Mouse (Mus musculus) MEL (cell line): ENCODE data around the gene Nap1l4. TPM values are rescaled to one million over a fixed set of nuclear protein-coding genes. Genes with fewer than 3 reads are reported as not detected.
A peak's percentile ranks its signal among the peaks of the same experiment; 100 is the strongest.

Source experiments
- DNase-seq: peaks from one replicate; pipeline ENCODE4 v3.0.0; 2011; ENCODE audit warnings: low read depth, low spot score
- H3K27ac ChIP-seq: 2 replicates; pipeline ENCODE4 v1.5.1; 2012; ENCODE audit warnings: low read depth, mild to moderate bottlenecking, control low read depth, low read length, moderate library complexity; ENCODE audit not compliant: control insufficient read depth
- H3K27me3 ChIP-seq, 2 experiments: fragments of 150-350 bp in 1 of 2; sonication (generic) in 1 of 2; 2 replicates each; pipeline ENCODE4 v1.6.1; 2012; ENCODE audit warnings: low read length in 2 of 2, mild to moderate bottlenecking in 2 of 2, improper control_type of control experiment in 1 of 2, moderate library complexity in 1 of 2; ENCODE audit not compliant: insufficient read depth in 2 of 2, control insufficient read depth in 1 of 2
- H3K36me3 ChIP-seq, 2 experiments: 2 replicates each; pipeline ENCODE4 v1.6.1; 2012 to 2014; ENCODE audit warnings: low read length in 2 of 2, improper control_type of control experiment in 1 of 2, inconsistent platforms in 1 of 2, mild to moderate bottlenecking in 1 of 2; ENCODE audit not compliant: insufficient read depth in 2 of 2, control insufficient read depth in 1 of 2
- H3K4me1 ChIP-seq, 2 experiments: fragments of 150-350 bp in 1 of 2; sonication (generic) in 1 of 2; 2 replicates each; pipeline ENCODE4 v1.6.1; 2012; ENCODE audit warnings: low read length in 2 of 2, improper control_type of control experiment in 1 of 2, mild to moderate bottlenecking in 1 of 2; ENCODE audit not compliant: insufficient read depth in 2 of 2, control insufficient read depth in 1 of 2
- H3K4me3 ChIP-seq, 2 experiments: fragments of 150-350 bp in 1 of 2; sonication (generic) in 1 of 2; 2 replicates each; pipeline ENCODE4 v1.5.1; 2012; ENCODE audit warnings: low read depth in 2 of 2, low read length in 2 of 2, mild to moderate bottlenecking in 2 of 2, moderate library complexity in 2 of 2, control low read depth in 1 of 2, improper control_type of control experiment in 1 of 2; ENCODE audit not compliant: control insufficient read depth in 1 of 2, insufficient read depth in 1 of 2
- H3K79me2 ChIP-seq: 2 replicates; pipeline ENCODE4 v1.6.1; 2012; ENCODE audit warnings: mild to moderate bottlenecking, low read length, moderate library complexity; ENCODE audit not compliant: control insufficient read depth, poor library complexity, insufficient read depth
- H3K9ac ChIP-seq: 2 replicates; pipeline ENCODE4 v1.6.1; 2012; ENCODE audit warnings: low read depth, mild to moderate bottlenecking, control low read depth, low read length, moderate library complexity; ENCODE audit not compliant: control insufficient read depth, poor library complexity, severe bottlenecking
- H3K9me3 ChIP-seq: fragments of 150-350 bp; sonication (generic); replicated peaks from 2 replicates; pipeline ENCODE4 v1.6.1; 2012; ENCODE audit warnings: mild to moderate bottlenecking, low read length, improper control_type of control experiment, moderate library complexity; ENCODE audit not compliant: insufficient read depth
- BHLHE40 ChIP-seq: IDR thresholded peaks from 2 replicates; pipeline ENCODE4 v1.6.1; 2012; ENCODE audit warnings: low read depth, mild to moderate bottlenecking, inconsistent platforms, low read length, improper control_type of control experiment, borderline replicate concordance
- CHD1 ChIP-seq: IDR thresholded peaks from 2 replicates; pipeline ENCODE4 v1.6.1; 2012; ENCODE audit warnings: low read depth, mild to moderate bottlenecking, inconsistent platforms, low read length, improper control_type of control experiment
- E2F4 ChIP-seq: IDR thresholded peaks from 2 replicates; pipeline ENCODE4 v1.6.1; 2011; ENCODE audit warnings: low read depth, low read length, improper control_type of control experiment, borderline replicate concordance
- ETS1 ChIP-seq: IDR thresholded peaks from 2 replicates; pipeline ENCODE4 v1.6.1; 2012; ENCODE audit warnings: low read depth, mild to moderate bottlenecking, inconsistent platforms, low read length, improper control_type of control experiment, moderate library complexity
- GABPA ChIP-seq: IDR thresholded peaks from 2 replicates; pipeline ENCODE4 v1.6.1; 2012; ENCODE audit warnings: low read depth, mild to moderate bottlenecking, inconsistent platforms, low read length, improper control_type of control experiment, moderate library complexity
- HCFC1 ChIP-seq: IDR thresholded peaks from 2 replicates; pipeline ENCODE4 v1.6.1; 2012; ENCODE audit warnings: low read depth, mild to moderate bottlenecking, inconsistent platforms, low read length, improper control_type of control experiment, moderate library complexity
- JUND ChIP-seq: IDR thresholded peaks from 2 replicates; pipeline ENCODE4 v1.6.1; 2011; ENCODE audit warnings: low read depth, mild to moderate bottlenecking, improper control_type of control experiment, low read length
- KAT2A ChIP-seq: conservative IDR thresholded peaks from 2 replicates; pipeline ENCODE4 v1.6.1; 2012; ENCODE audit warnings: low read depth, low read length, improper control_type of control experiment, inconsistent platforms
- MAFK ChIP-seq: IDR thresholded peaks from 2 replicates; pipeline ENCODE4 v1.6.1; 2011; ENCODE audit warnings: low read depth, mild to moderate bottlenecking, low read length, improper control_type of control experiment, borderline replicate concordance
- MXI1 ChIP-seq: IDR thresholded peaks from 2 replicates; pipeline ENCODE4 v1.6.1; 2011; ENCODE audit warnings: mild to moderate bottlenecking, low read depth, low read length, improper control_type of control experiment
- NELFE ChIP-seq: IDR thresholded peaks from 2 replicates; pipeline ENCODE4 v1.6.1; 2011; ENCODE audit warnings: low read depth, low read length, improper control_type of control experiment
- NRF1 ChIP-seq: IDR thresholded peaks from 2 replicates; pipeline ENCODE4 v1.6.1; 2014; ENCODE audit warnings: low read depth, mild to moderate bottlenecking, inconsistent platforms, low read length, improper control_type of control experiment, moderate library complexity; ENCODE audit not compliant: poor library complexity, insufficient read depth, severe bottlenecking
- POLR2A ChIP-seq, 2 experiments: IDR thresholded peaks; 2 replicates each; pipeline ENCODE4 v1.6.1; 2011 to 2012; ENCODE audit warnings: low read length in 2 of 2, mild to moderate bottlenecking in 2 of 2, control low read depth in 1 of 2, improper control_type of control experiment in 1 of 2, low read depth in 1 of 2, moderate library complexity in 1 of 2; ENCODE audit not compliant: control insufficient read depth in 1 of 2, insufficient read depth in 1 of 2, poor library complexity in 1 of 2
- RCOR1 ChIP-seq: IDR thresholded peaks from 2 replicates; pipeline ENCODE4 v1.6.1; 2012; ENCODE audit warnings: low read depth, mild to moderate bottlenecking, inconsistent platforms, low read length, improper control_type of control experiment
- SIN3A ChIP-seq: IDR thresholded peaks from 2 replicates; pipeline ENCODE4 v1.6.1; 2012; ENCODE audit warnings: low read length, improper control_type of control experiment, inconsistent platforms
- TAL1 ChIP-seq: IDR thresholded peaks from 2 replicates; pipeline ENCODE4 v1.6.1; 2012; ENCODE audit warnings: mild to moderate bottlenecking, inconsistent platforms, low read length, moderate library complexity, mixed read lengths
- TBP ChIP-seq: IDR thresholded peaks from 2 replicates; pipeline ENCODE4 v1.8.0; 2011; ENCODE audit warnings: low read depth, low read length, improper control_type of control experiment
- TCF12 ChIP-seq: IDR thresholded peaks from 2 replicates; pipeline ENCODE4 v1.6.1; 2014; ENCODE audit warnings: low read depth, mild to moderate bottlenecking, inconsistent platforms, low read length, improper control_type of control experiment, moderate library complexity
- USF1 ChIP-seq: IDR thresholded peaks from 2 replicates; pipeline ENCODE4 v1.6.1; 2014; ENCODE audit warnings: low read depth, mild to moderate bottlenecking, inconsistent platforms, low read length, improper control_type of control experiment, moderate library complexity
- ZMIZ1 ChIP-seq: IDR thresholded peaks from 2 replicates; pipeline ENCODE4 v1.6.1; 2012; ENCODE audit warnings: low read depth, mild to moderate bottlenecking, inconsistent platforms, low read length, improper control_type of control experiment, moderate library complexity
- polyA plus RNA-seq, 2 experiments: library from polyadenylated mRNA; stranded (reverse) in 1 of 2; unstranded in 1 of 2; fragments of >175 nt in 1 of 2; fragments of >200 nt in 1 of 2; gene quantifications; 2 replicates each; pipeline versions ENCODE4 v1.2.1 to v1.2.4; 2012; ENCODE audit warnings: low replicate concordance in 2 of 2, low read depth in 1 of 2; ENCODE audit not compliant: insufficient read length in 2 of 2, insufficient read depth in 1 of 2, missing spikeins in 1 of 2
- total RNA-seq: library from RNA; depleted of rRNA; stranded (reverse); fragments of 300-350 nt; gene quantifications from 2 replicates; pipeline ENCODE4 v1.2.3, GENCODE M21; 2012

Nap1l4 gene
- total and polyA plus RNA-seq, 3 experiments, result 165 to 186 TPM; not detected in 1

GRCm38 (mm10) chr7:143549588-143550220 is 798 bp upstream of the Nap1l4 start (continued):
- TF ChIP-seq RCOR1, result peak; percentile 36; the same call in 1 of the 2 replicates

- H3K9ac ChIP-seq, result peak overlapping the region; percentile 100
- peak; percentile 76 for DNase-seq
- peaks cover 5 to 17% of the 10 kb centered on the region in 2 experiments; a peak in 3 of 4 replicates for H3K4me1 ChIP-seq
- peaks cover 0 to 41% of the 10 kb centered on the region in 2 experiments; a peak in 2 of 4 replicates for H3K36me3 ChIP-seq
- peaks cover 51% of the 10 kb centered on the region for H3K79me2 ChIP-seq
- TF ChIP-seq TBP (0 out of 2 replicates have a peak, but pooled peaks have one; percentile 28), MAFK (no peak), CHD1 (0 out of 2 replicates have a peak, but pooled peaks have one; percentile 13), NRF1 (peak; percentile 56; the same call in 1 of the 2 replicates), MXI1 (peak; percentile 59), TAL1 (no peak)
- no peaks in the 10 kb centered on the region for H3K27me3 ChIP-seq
- peak overlapping the region; percentile 55 to 100 for H3K4me3 ChIP-seq
- no peaks in the 10 kb centered on the region for H3K9me3 ChIP-seq
- H3K27ac ChIP-seq, result peak overlapping the region; percentile 94
Observed at GRCm38 (mm10) chr7:143548231-143548961, 510 bp downstream of the Nap1l4 start.

GRCm38 (mm10) chr7:143546554-143546953 is 2.4 kb downstream of the Nap1l4 start:
- H3K27ac ChIP-seq, result no peak overlapping the region
- peaks cover 69% of the 10 kb centered on the region for H3K79me2 ChIP-seq
- peaks cover 11 to 24% of the 10 kb centered on the region in 2 experiments for H3K4me1 ChIP-seq
- H3K36me3 ChIP-seq, result peaks cover 3 to 56% of the 10 kb centered on the region in 2 experiments; a peak in 3 of 4 replicates
- H3K4me3 ChIP-seq, result no peak overlapping the region; a peak in 1 of 4 replicates
- H3K9me3 ChIP-seq, result no peaks in the 10 kb centered on the region
- H3K9ac ChIP-seq, result peak overlapping the region; percentile 28; the same call in 1 of the 2 replicates
- no peak for DNase-seq
- no peak for TF ChIP-seq POLR2A (IDR thresholded peaks at IDR 0.05; ENCODE audit: control insufficient read depth in 1 of 2, insufficient read depth in 1 of 2, low read depth in 1 of 2, low read length in 2 of 2, poor library complexity in 1 of 2)
- no peak for TF ChIP-seq MAFK
- no peak for TF ChIP-seq ETS1
- no peak for TF ChIP-seq BHLHE40
- TF ChIP-seq USF1, result no peak
- TF ChIP-seq ZMIZ1, result no peak
- TF ChIP-seq E2F4, result no peak
- no peak for TF ChIP-seq HCFC1
- no peak for TF ChIP-seq NELFE
- no peak for TF ChIP-seq SIN3A
- no peak for TF ChIP-seq KAT2A
- no peak for TF ChIP-seq JUND
- no peak for TF ChIP-seq TCF12
- no peak for TF ChIP-seq GABPA
- TF ChIP-seq CHD1, result no peak
- no peaks in the 10 kb centered on the region for H3K27me3 ChIP-seq
